Mouse (Mus musculus): ENCODE data around the gene Sugp1. TPM values are rescaled to one million over a fixed set of nuclear protein-coding genes. Genes with fewer than 3 reads are reported as not detected.
"Not testable (repeated sequence)": the region's sequence is repeated elsewhere in the genome, so short reads cannot be mapped to it uniquely, and the experiment has no call there.

Sugp1 gene
- polyA plus RNA-seq, 1 experiment from 2014 or later, result 32.4 TPM

GRCm38 (mm10) chr8:70001176-70001891 lies 41.3 kb upstream of the Sugp1 start:
- Histone ChIP-seq H3K4me2 (peak overlapping the region; percentile 79), H3K4me1 (replicated peaks; ENCODE audit: control insufficient read depth, insufficient read depth, low read length) (peaks cover 8% of the 10 kb centered on the region), H3K36me3 (ENCODE audit: control insufficient read depth, insufficient read depth, low read length) (no peaks in the 10 kb centered on the region), H3K4me3 (ENCODE audit: low read depth, low read length) (peak overlapping the region; percentile 43), H3K27ac (ENCODE audit: low read depth, low read length) (peak overlapping the region; percentile 84), H3K27me3 (replicated peaks; ENCODE audit: control insufficient read depth, insufficient read depth, low read length) (no peaks in the 10 kb centered on the region), H3K9ac (ENCODE audit: low read depth, low read length) (peak overlapping the region; percentile 62), H3K9me3 (ENCODE audit: control insufficient read depth, low read length) (no peaks in the 10 kb centered on the region)
- peak; percentile 68 for DNase-seq (ENCODE audit: low spot score)
- under 1% methylated on average over 16 of the region's 16 CpGs for WGBS
- peak; percentile 77 for ATAC-seq (replicated peaks; ENCODE audit: low FRiP score)

- H3K9me3 ChIP-seq (ENCODE audit: control insufficient read depth, low read length); H3K27me3 ChIP-seq (replicated peaks; ENCODE audit: control insufficient read depth, insufficient read depth, low read length); DNase-seq (ENCODE audit: low spot score); ATAC-seq (replicated peaks; ENCODE audit: low FRiP score); H3K4me1 ChIP-seq (replicated peaks; ENCODE audit: control insufficient read depth, insufficient read depth, low read length); H3K36me3 ChIP-seq (ENCODE audit: control insufficient read depth, insufficient read depth, low read length): not testable (repeated sequence)
- Histone ChIP-seq H3K9ac (ENCODE audit: low read depth, low read length) (peak overlapping the region; percentile 62), H3K27ac (ENCODE audit: low read depth, low read length) (peak overlapping the region; percentile 84), H3K4me3 (ENCODE audit: low read depth, low read length) (peak overlapping the region; percentile 43), H3K4me2 (peak overlapping the region; percentile 79)
- WGBS, result 28% methylated on average over 7 of the region's 7 CpGs
Measured at GRCm38 (mm10) chr8:70001892-70002191, 40.8 kb upstream of the Sugp1 start.

DNA sequence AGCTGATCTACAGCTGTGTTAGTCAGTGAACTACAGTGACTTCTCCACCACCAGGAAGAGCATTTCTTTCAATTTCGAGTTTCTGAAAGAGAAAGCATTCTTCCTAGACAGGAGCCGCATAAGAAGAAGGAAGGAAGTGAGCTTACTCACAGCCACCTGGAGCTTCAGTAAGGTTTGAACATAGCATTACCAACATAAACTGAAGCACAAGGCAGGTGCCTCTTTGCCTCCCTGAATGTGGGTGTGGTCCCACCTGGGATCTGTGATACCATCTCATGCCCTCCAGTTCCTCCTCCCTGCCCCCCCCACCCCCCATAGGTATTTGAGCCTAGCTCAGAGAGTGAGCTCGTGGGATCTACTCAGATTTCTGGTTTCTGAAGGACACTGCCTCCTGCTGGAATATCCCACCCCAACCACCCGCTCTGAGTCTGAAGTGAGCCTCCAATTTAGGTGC lies 39.4 kb upstream of the Sugp1 start:
- Histone ChIP-seq H3K9me3 (ENCODE audit: control insufficient read depth, low read length) (no peaks in the 10 kb centered on the region), H3K4me2 (no peak overlapping the region), H3K4me3 (ENCODE audit: low read depth, low read length) (no peak overlapping the region), H3K27me3 (replicated peaks; ENCODE audit: control insufficient read depth, insufficient read depth, low read length) (no peaks in the 10 kb centered on the region), H3K9ac (ENCODE audit: low read depth, low read length) (no peak overlapping the region), H3K4me1 (replicated peaks; ENCODE audit: control insufficient read depth, insufficient read depth, low read length) (peaks cover 8% of the 10 kb centered on the region; the same call in 1 of the 2 replicates), H3K27ac (ENCODE audit: low read depth, low read length) (no peak overlapping the region), H3K36me3 (ENCODE audit: control insufficient read depth, insufficient read depth, low read length) (no peaks in the 10 kb centered on the region)
- ATAC-seq (replicated peaks; ENCODE audit: low FRiP score) (no peak), DNase-seq (ENCODE audit: low spot score) (no peak)
- 53% methylated on average over 4 of the region's 4 CpGs for WGBS

DNA sequence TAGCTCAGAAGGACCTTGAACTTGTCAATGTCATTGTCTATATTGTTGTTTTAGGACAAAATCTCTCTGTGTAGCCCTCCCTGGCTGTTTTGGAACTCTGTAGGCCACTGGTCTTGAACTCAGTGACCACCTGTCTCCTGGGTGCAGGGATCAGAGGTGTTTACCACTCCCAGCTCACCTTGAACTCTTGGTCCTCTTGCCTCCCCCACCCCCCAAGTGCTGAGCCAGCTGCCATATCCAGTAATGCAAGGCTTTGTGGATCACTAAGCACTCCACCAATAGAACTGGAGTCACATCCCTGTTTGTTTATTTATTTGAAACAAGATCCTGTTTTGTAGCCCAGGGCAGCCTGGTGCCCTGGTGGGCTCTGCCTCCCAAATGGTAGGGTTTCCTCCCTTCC lies 38.3 kb upstream of the Sugp1 start:
- no peak overlapping the region for H3K27ac ChIP-seq (ENCODE audit: low read depth, low read length)

GRCm38 (mm10) chr8:70005178-70005577 lies 37.4 kb upstream of the Sugp1 start:
- no peak for DNase-seq (ENCODE audit: low spot score)
- H3K9ac ChIP-seq (ENCODE audit: low read depth, low read length), result no peak overlapping the region
- H3K4me2 ChIP-seq, result no peak overlapping the region
- ATAC-seq (replicated peaks; ENCODE audit: low FRiP score), result no peak
- H3K9me3 ChIP-seq (ENCODE audit: control insufficient read depth, low read length), result no peaks in the 10 kb centered on the region
- H3K36me3 ChIP-seq (ENCODE audit: control insufficient read depth, insufficient read depth, low read length), result no peaks in the 10 kb centered on the region
- no peak overlapping the region for H3K4me3 ChIP-seq (ENCODE audit: low read depth, low read length)
- no peak overlapping the region for H3K27ac ChIP-seq (ENCODE audit: low read depth, low read length)
- H3K4me1 ChIP-seq (replicated peaks; ENCODE audit: control insufficient read depth, insufficient read depth, low read length), result peaks cover 8% of the 10 kb centered on the region; the same call in 1 of the 2 replicates
- 49% methylated on average over 2 of the region's 2 CpGs for WGBS
- no peaks in the 10 kb centered on the region for H3K27me3 ChIP-seq (replicated peaks; ENCODE audit: control insufficient read depth, insufficient read depth, low read length)

More for the DNA sequence above, 38.3 kb upstream of the Sugp1 start:
- ATAC-seq (replicated peaks; ENCODE audit: low FRiP score), result no peak
- H3K36me3 ChIP-seq (ENCODE audit: control insufficient read depth, insufficient read depth, low read length), result no peaks in the 10 kb centered on the region
- H3K4me1 ChIP-seq (replicated peaks; ENCODE audit: control insufficient read depth, insufficient read depth, low read length), result peaks cover 8% of the 10 kb centered on the region; the same call in 1 of the 2 replicates
- H3K9me3 ChIP-seq (ENCODE audit: control insufficient read depth, low read length), result no peaks in the 10 kb centered on the region
- H3K9ac ChIP-seq (ENCODE audit: low read depth, low read length), result no peak overlapping the region
- H3K27me3 ChIP-seq (replicated peaks; ENCODE audit: control insufficient read depth, insufficient read depth, low read length), result no peaks in the 10 kb centered on the region
- H3K4me2 ChIP-seq, result no peak overlapping the region
- DNase-seq (ENCODE audit: low spot score), result no peak
- no peak overlapping the region for H3K4me3 ChIP-seq (ENCODE audit: low read depth, low read length)

DNA sequence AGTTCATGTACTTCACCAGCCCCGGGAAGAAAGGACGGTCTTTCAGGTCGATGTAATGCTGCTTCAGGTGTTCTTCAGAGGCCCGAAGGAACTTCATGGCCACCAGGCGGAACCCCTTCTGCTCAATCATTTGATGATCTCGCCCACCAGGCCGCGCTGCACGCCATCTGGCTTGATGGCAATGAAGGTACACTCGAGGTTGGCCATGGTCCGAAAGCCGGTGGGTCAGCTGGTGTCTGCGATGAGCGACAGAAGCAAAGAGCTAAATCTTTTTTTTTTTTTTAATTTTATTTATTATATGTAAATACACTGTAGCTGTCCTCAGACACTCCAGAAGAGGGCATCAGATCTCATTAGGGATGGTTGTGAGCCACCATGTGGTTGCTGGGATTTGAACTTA lies 31.8 kb upstream of the Sugp1 start:
- not testable (repeated sequence) for H3K4me3 ChIP-seq (ENCODE audit: low read depth, low read length); H3K27me3 ChIP-seq (replicated peaks; ENCODE audit: control insufficient read depth, insufficient read depth, low read length); H3K27ac ChIP-seq (ENCODE audit: low read depth, low read length); H3K9me3 ChIP-seq (ENCODE audit: control insufficient read depth, low read length); ATAC-seq (replicated peaks; ENCODE audit: low FRiP score); H3K4me2 ChIP-seq; H3K9ac ChIP-seq (ENCODE audit: low read depth, low read length); DNase-seq (ENCODE audit: low spot score); H3K36me3 ChIP-seq (ENCODE audit: control insufficient read depth, insufficient read depth, low read length); H3K4me1 ChIP-seq (replicated peaks; ENCODE audit: control insufficient read depth, insufficient read depth, low read length)
- 86% methylated on average over 14 of the region's 14 CpGs for WGBS

GRCm38 (mm10) chr8:70012350-70012749 lies 30.3 kb upstream of the Sugp1 start:
- Histone ChIP-seq H3K4me1 (replicated peaks; ENCODE audit: control insufficient read depth, insufficient read depth, low read length) (no peaks in the 10 kb centered on the region; the same call in 1 of the 2 replicates), H3K4me3 (ENCODE audit: low read depth, low read length) (no peak overlapping the region), H3K36me3 (ENCODE audit: control insufficient read depth, insufficient read depth, low read length) (peaks cover 7% of the 10 kb centered on the region; the same call in 1 of the 2 replicates), H3K4me2 (no peak overlapping the region), H3K27me3 (replicated peaks; ENCODE audit: control insufficient read depth, insufficient read depth, low read length) (no peaks in the 10 kb centered on the region), H3K9me3 (ENCODE audit: control insufficient read depth, low read length) (no peaks in the 10 kb centered on the region), H3K27ac (ENCODE audit: low read depth, low read length) (no peak overlapping the region), H3K9ac (ENCODE audit: low read depth, low read length) (no peak overlapping the region)
- DNase-seq (ENCODE audit: low spot score) (no peak), ATAC-seq (replicated peaks; ENCODE audit: low FRiP score) (no peak)
- WGBS, result 55% methylated on average over 3 of the region's 3 CpGs

- DNase-seq (ENCODE audit: low spot score) (no peak), ATAC-seq (replicated peaks; ENCODE audit: low FRiP score) (peak; percentile 53; the same call in 1 of the 2 replicates)
- no peak overlapping the region for H3K9ac ChIP-seq (ENCODE audit: low read depth, low read length)
- peaks cover 10% of the 10 kb centered on the region; the same call in 1 of the 2 replicates for H3K36me3 ChIP-seq (ENCODE audit: control insufficient read depth, insufficient read depth, low read length)
- no peaks in the 10 kb centered on the region; the same call in 1 of the 2 replicates for H3K4me1 ChIP-seq (replicated peaks; ENCODE audit: control insufficient read depth, insufficient read depth, low read length)
- H3K9me3 ChIP-seq (ENCODE audit: control insufficient read depth, low read length), result no peaks in the 10 kb centered on the region
- H3K27me3 ChIP-seq (replicated peaks; ENCODE audit: control insufficient read depth, insufficient read depth, low read length), result no peaks in the 10 kb centered on the region
- H3K4me3 ChIP-seq (ENCODE audit: low read depth, low read length), result no peak overlapping the region
- 91% methylated on average over 1 of the region's 1 CpGs for WGBS
- no peak overlapping the region for H3K4me2 ChIP-seq
- H3K27ac ChIP-seq (ENCODE audit: low read depth, low read length), result no peak overlapping the region
Measured at GRCm38 (mm10) chr8:70012763-70013162, 29.9 kb upstream of the Sugp1 start.

DNA sequence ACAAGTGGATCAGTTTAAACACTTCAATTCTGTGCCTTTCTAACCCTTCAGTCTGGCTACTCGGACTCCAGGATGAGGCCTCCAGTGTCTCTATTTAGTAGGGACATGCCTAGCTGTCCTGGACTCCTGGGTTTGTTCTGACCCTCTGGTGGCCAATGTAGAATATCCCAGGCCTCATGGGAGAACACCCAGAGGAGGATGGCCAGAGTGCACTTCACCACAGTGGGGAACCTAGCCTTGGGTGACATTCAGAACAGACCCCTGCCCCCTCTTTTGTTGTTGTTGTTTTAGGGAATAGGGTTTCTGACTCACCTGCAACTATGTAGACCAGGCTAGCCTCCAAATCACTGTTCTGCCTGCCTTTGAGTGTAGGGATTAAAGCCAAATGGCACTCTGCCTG lies 27.6 kb upstream of the Sugp1 start:
- 63% methylated on average over 1 of the region's 1 CpGs for WGBS

More for the DNA sequence above, 27.6 kb upstream of the Sugp1 start:
- H3K9ac ChIP-seq (ENCODE audit: low read depth, low read length), result no peak overlapping the region
- DNase-seq (ENCODE audit: low spot score) (no peak), ATAC-seq (replicated peaks; ENCODE audit: low FRiP score) (no peak)
- no peaks in the 10 kb centered on the region for H3K9me3 ChIP-seq (ENCODE audit: control insufficient read depth, low read length)
- peaks cover 29% of the 10 kb centered on the region for H3K36me3 ChIP-seq (ENCODE audit: control insufficient read depth, insufficient read depth, low read length)
- no peaks in the 10 kb centered on the region for H3K27me3 ChIP-seq (replicated peaks; ENCODE audit: control insufficient read depth, insufficient read depth, low read length)
- no peak overlapping the region for H3K4me3 ChIP-seq (ENCODE audit: low read depth, low read length)
- H3K27ac ChIP-seq (ENCODE audit: low read depth, low read length), result no peak overlapping the region
- H3K4me1 ChIP-seq (replicated peaks; ENCODE audit: control insufficient read depth, insufficient read depth, low read length), result no peaks in the 10 kb centered on the region
- no peak overlapping the region for H3K4me2 ChIP-seq
